ENCODE assay signal across 25 mouse cellular contexts in genomic region chr3:35963921-35964320, GRCm38 (mm10).
"Had no signal": no experiment of that assay in that cellular context is flagged by ENCODE, and none has a peak within 500 bp of the region (broad histone marks: within the 10 kb centered on the region; RNA-seq: fewer than 3 reads in every experiment).

No protein-coding gene starts in this region.

- H3K9ac ChIP-seq: heart, embryonic 13.5 days; heart, embryonic 15.5 days; hindbrain, embryonic 13.5 days; hindbrain, embryonic 15.5 days; limb, embryonic 13.5 days; limb, embryonic 15.5 days; liver, embryonic 13.5 days; liver, embryonic 15.5 days had no signal

- H3K4me1 ChIP-seq: heart, embryonic 13.5 days; heart, embryonic 15.5 days; hindbrain, embryonic 13.5 days; hindbrain, embryonic 15.5 days; limb, embryonic 13.5 days; limb, embryonic 15.5 days had no signal

- H3K9me3 ChIP-seq: heart, embryonic 13.5 days; heart, embryonic 15.5 days; hindbrain, embryonic 13.5 days; hindbrain, embryonic 15.5 days; limb, embryonic 13.5 days; limb, embryonic 15.5 days; liver, embryonic 13.5 days; liver, embryonic 15.5 days had no signal

- H3K4me2 ChIP-seq: heart, embryonic 13.5 days; heart, embryonic 15.5 days; hindbrain, embryonic 13.5 days; hindbrain, embryonic 15.5 days; limb, embryonic 13.5 days; limb, embryonic 15.5 days; liver, embryonic 11.5 days; liver, embryonic 13.5 days; liver, embryonic 15.5 days had no signal

- H3K27me3 ChIP-seq: heart, embryonic 13.5 days; heart, embryonic 15.5 days; hindbrain, embryonic 13.5 days; hindbrain, embryonic 15.5 days; limb, embryonic 13.5 days; limb, embryonic 15.5 days; liver, embryonic 13.5 days; liver, embryonic 15.5 days had no signal

- H3K36me3 ChIP-seq: liver, embryonic 15.5 days had no signal

- H3K27ac ChIP-seq: heart, embryonic 13.5 days; heart, embryonic 15.5 days; hindbrain, embryonic 13.5 days; hindbrain, embryonic 15.5 days; hindbrain, postnatal 0 days; kidney, postnatal 0 days; limb, embryonic 13.5 days; limb, embryonic 15.5 days; liver, embryonic 13.5 days; liver, embryonic 15.5 days had no signal

- DNase-seq: gastrocnemius, postnatal 14 days; gastrocnemius, postnatal 36 days; heart, adult 18-20 months; heart, postnatal 14 days; heart, postnatal 36 days; kidney, adult 11 months; kidney, adult 8-10 months; kidney, postnatal 14 days; kidney, postnatal 36 days; layer of hippocampus, adult 9-11 months; layer of hippocampus, postnatal 36 days; left cerebral cortex, postnatal 4 days; liver, embryonic 13.5 days; lung, adult 18-20 months had no signal

- ATAC-seq: hindbrain, postnatal 0 days; intestine, embryonic 16.5 days had no signal

- H3K4me3 ChIP-seq: heart, embryonic 13.5 days; heart, embryonic 15.5 days; hindbrain, embryonic 13.5 days; hindbrain, embryonic 15.5 days; limb, embryonic 13.5 days; limb, embryonic 15.5 days; liver, embryonic 13.5 days; liver, embryonic 15.5 days had no signal
